Mouse (Mus musculus): Measurements from ENCODE around the gene Syt10.
"Not testable (repeated sequence)": the region's sequence is repeated elsewhere in the genome, so short reads cannot be mapped to it uniquely, and the experiment has no call there.

The Syt10 gene

DNA sequence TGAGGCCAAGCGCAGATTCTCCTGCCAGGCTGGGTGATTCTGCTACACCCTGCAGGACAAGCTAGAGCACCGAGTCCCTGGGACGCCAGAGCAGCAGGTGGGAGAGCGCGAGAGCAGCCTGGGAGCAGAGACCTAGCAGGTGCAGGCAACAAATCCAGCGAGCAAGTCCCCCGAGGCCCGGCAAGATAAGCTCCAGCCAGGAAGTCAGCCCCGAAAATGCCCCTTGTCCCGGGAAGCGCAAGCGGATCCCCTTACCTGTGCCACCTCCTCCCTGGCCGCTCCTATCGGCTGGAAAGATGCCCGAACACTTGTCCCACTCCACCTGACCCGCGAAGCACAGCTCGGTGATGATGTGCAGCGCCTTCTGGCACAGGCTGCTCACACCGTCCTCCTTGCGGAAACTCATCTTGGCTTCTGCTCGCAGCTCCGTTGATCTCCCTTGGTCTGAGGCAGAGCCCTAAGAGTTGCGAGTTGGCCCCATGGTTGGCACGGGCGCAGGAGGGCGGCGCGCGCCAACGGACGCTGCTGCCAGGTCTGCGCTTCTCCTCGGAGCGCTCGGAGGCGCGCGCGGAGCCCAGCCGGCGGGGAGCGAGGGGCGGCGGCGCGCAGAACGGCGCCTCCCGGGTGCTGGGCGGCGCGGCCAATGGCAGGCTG lies at the start of gene Syt10:
Gene Syt10 (minus strand): TSS at position 497 of the 654 bp plus-strand sequence.
- peak; percentile 31 for DNase-seq

- no peak for DNase-seq
Observed at GRCm38 (mm10) chr15:89883799-89884198, 42.1 kb upstream of the Syt10 start.

DNA sequence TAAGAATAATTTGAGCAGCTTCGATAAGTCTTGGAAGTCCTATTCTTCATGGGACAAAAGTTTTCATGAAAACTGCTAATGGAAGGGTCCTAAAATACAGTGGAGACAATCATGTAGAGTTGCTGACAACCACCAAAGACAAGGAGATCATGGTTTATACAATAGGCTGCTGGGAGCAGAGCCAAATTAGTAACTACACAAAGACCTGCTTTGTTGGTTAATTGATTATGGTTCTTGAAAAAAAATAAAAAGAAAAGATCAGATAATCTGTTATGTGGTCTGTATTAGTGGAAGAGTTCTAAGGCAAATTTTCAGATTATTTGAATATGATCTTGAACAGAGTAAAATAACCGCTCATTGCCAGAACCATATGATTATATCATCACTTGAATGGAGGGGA lies 37.3 kb upstream of the Syt10 start:
- DNase-seq: no peak

DNA sequence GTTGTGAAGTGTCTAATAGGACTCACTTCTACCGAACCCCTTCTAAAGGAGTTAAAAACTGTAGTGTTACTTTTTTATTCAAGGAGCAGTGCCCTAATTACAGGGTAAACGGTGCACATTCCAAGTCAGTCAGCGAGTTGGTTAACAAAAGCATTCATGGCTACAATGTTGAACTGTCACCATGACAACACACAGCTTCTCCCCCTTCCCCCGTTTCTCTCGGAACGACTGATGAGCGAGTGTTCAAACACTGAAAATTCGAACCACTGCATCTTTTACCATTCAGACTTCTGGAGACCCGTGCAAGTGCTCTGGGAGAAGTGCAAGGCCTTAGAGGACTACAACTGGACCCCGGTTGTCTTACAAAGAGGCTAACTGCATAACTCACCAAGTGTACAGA lies 25.6 kb downstream of the Syt10 start:
- DNase-seq: no peak

- DNase-seq: no peak
Observed at GRCm38 (mm10) chr15:89804478-89804877, 37.2 kb downstream of the Syt10 start.

GRCm38 (mm10) chr15:89779928-89780327 lies 61.7 kb downstream of the Syt10 start:
- DNase-seq: no peak

DNA sequence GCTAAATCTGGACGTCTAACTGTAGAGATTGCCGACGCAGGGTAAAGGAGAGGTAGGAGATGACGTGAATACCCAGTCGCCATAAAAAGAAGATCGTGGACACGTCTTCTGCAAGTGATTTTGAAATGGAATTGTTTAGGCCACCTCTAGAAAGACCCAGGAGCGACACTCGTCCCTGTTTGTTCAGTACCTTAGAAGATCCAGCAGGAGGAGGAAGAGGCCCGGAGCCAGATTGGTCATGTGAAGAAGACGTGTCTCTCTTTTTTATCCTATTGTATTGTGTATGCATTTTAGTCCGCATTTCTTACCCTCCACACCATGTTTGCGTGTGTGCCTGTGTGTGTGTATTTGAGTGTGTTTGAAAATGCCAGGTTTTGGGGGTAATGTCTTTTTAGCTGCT lies 75.6 kb downstream of the Syt10 start:
- DNase-seq: not testable (repeated sequence)

GRCm38 (mm10) chr15:89733611-89734010 lies 108.0 kb downstream of the Syt10 start:
- DNase-seq: no peak

Data from right cerebral cortex, postnatal 14 days (tissue).